ENCODE assay signal across 7 mouse cellular contexts in the genomic region with DNA sequence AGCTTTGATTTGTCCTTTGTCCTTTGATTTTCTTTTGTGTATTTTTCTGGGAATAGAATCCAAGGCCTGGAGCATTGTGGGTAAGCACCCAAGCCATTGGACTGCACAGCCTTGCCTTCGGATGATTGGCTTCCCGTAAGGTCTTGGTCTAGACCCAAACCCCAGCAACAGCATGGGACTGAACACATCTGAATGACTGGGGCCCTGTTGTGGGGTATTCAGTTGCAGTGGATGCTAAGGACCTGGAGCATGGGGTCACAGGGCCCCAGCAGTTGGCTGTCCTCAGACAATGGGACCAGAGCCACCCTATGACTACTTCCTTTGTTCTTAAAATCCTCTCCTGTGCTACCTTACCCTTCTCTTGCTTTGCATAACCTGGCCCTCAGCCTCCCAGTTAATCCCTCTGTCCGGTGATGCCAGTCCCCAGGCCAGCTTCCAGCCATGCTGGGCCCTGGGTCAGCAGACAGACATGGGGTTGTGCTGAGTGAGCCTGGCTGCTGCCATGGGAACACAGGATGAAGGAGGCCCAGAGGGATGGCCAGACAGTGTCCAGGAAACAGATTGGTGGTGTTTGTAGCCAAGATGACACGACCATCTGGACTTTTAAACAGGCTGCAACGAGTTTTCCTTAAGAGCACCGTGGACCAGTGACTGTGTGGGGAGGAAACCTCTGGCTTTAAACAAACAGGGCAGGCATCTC. TPM values are rescaled to one million over a fixed set of nuclear protein-coding genes. Genes with fewer than 3 reads are reported as not detected.
DNase-seq lines count a peak whose midpoint lies in the region; ATAC-seq and TF ChIP-seq lines count a peak whose summit lies in the region.

No protein-coding gene starts in this region.

- peaks cover 53% of the 10 kb centered on the region for H3K36me3 ChIP-seq in embryonic facial prominence, embryonic 13.5 days
- H3K36me3 ChIP-seq in midbrain, embryonic 16.5 days (ENCODE audit: control insufficient read depth, insufficient read depth, low read length) = peaks cover 5% of the 10 kb centered on the region; the same call in 1 of the 2 replicates
- H3K36me3 ChIP-seq in liver, postnatal 0 days (replicated peaks; ENCODE audit: insufficient read depth, low read length) = peaks cover 8% of the 10 kb centered on the region
- peaks cover 8% of the 10 kb centered on the region; the same call in 1 of the 2 replicates for H3K36me3 ChIP-seq in liver, embryonic 11.5 days (ENCODE audit: control insufficient read depth, insufficient read depth, low read length)

- peak; percentile 87 for DNase-seq in cerebellum, adult 9-10 months
- DNase-seq in heart, postnatal 10 days = peak; percentile 73 to 78
- no peak for DNase-seq in left cerebral cortex, adult 8-10 months (ENCODE audit: low spot score in 2 of 2)
- DNase-seq in liver, postnatal 0 days = no peak
- no peak for DNase-seq in liver, embryonic 11.5 days (ENCODE audit: low spot score)

- intact Hi-C loops in heart, postnatal 10 days (cut with DNase I) = no loop called here

- no peaks in the 10 kb centered on the region for H3K9me3 ChIP-seq in embryonic facial prominence, embryonic 13.5 days
- no peaks in the 10 kb centered on the region for H3K9me3 ChIP-seq in midbrain, embryonic 16.5 days (replicated peaks; ENCODE audit: control insufficient read depth, low read length, poor library complexity, severe bottlenecking)
- H3K9me3 ChIP-seq in liver, postnatal 0 days (ENCODE audit: low read length) = no peaks in the 10 kb centered on the region
- H3K9me3 ChIP-seq in liver, embryonic 11.5 days (ENCODE audit: control insufficient read depth, low read length) = no peaks in the 10 kb centered on the region

- no peak overlapping the region for H3K27ac ChIP-seq in embryonic facial prominence, embryonic 13.5 days
- peak overlapping the region; percentile 57; the same call in 1 of the 2 replicates for H3K27ac ChIP-seq in midbrain, embryonic 16.5 days (ENCODE audit: low read length)
- H3K27ac ChIP-seq in liver, postnatal 0 days (ENCODE audit: low read depth) = no peak overlapping the region
- no peak overlapping the region for H3K27ac ChIP-seq in liver, embryonic 11.5 days (ENCODE audit: low read depth, low read length)

- H3K9ac ChIP-seq in embryonic facial prominence, embryonic 13.5 days = 0 out of 2 replicates have a peak overlapping the region, but pooled peaks have one; percentile 36
- 0 out of 2 replicates have a peak overlapping the region, but pooled peaks have one; percentile 14 for H3K9ac ChIP-seq in midbrain, embryonic 16.5 days (ENCODE audit: low read depth, low read length)
- no peak overlapping the region for H3K9ac ChIP-seq in liver, postnatal 0 days (replicated peaks)
- no peak overlapping the region for H3K9ac ChIP-seq in liver, embryonic 11.5 days (ENCODE audit: low read depth, low read length)

- no peak for ATAC-seq in embryonic facial prominence, embryonic 13.5 days (ENCODE audit: insufficient number of reproducible peaks, insufficient read depth, low FRiP score, low TSS enrichment, low read depth)
- ATAC-seq in midbrain, embryonic 16.5 days = peak; percentile 80
- no peak for ATAC-seq in liver, postnatal 0 days
- ATAC-seq in liver, embryonic 11.5 days (replicated peaks; ENCODE audit: low FRiP score) = no peak

- H3K4me1 ChIP-seq in embryonic facial prominence, embryonic 13.5 days = 0 out of 2 replicates have a peak, but pooled peaks cover 3% of the 10 kb centered on the region
- no peaks in the 10 kb centered on the region for H3K4me1 ChIP-seq in midbrain, embryonic 16.5 days (ENCODE audit: control insufficient read depth, insufficient read depth, low read length)
- no peaks in the 10 kb centered on the region; the same call in 1 of the 2 replicates for H3K4me1 ChIP-seq in liver, postnatal 0 days (ENCODE audit: insufficient read depth)
- H3K4me1 ChIP-seq in liver, embryonic 11.5 days (replicated peaks; ENCODE audit: control insufficient read depth, insufficient read depth, low read length) = no peaks in the 10 kb centered on the region

- no peak for TF ChIP-seq CTCF in liver, postnatal 0 days (IDR thresholded peaks at IDR 0.05; ENCODE audit: low read depth)

- no peak for TF ChIP-seq EP300 in liver, postnatal 0 days (IDR thresholded peaks at IDR 0.05; ENCODE audit: low read depth)

- H3K4me3 ChIP-seq in embryonic facial prominence, embryonic 13.5 days = no peak overlapping the region
- H3K4me3 ChIP-seq in midbrain, embryonic 16.5 days (ENCODE audit: low read depth, low read length) = no peak overlapping the region
- no peak overlapping the region for H3K4me3 ChIP-seq in liver, postnatal 0 days (ENCODE audit: low read depth, low read length)
- H3K4me3 ChIP-seq in liver, embryonic 11.5 days (ENCODE audit: low read depth, low read length) = no peak overlapping the region

- WGBS in embryonic facial prominence, embryonic 13.5 days = 52% methylated on average over 6 of the region's 6 CpGs
- WGBS in midbrain, embryonic 16.5 days = 25% methylated on average over 6 of the region's 6 CpGs
- WGBS in liver, postnatal 0 days (ENCODE audit: insufficient replicate concordance) = 77% methylated on average over 6 of the region's 6 CpGs
- 77% methylated on average over 6 of the region's 6 CpGs for WGBS in liver, embryonic 11.5 days

- H3K27me3 ChIP-seq in embryonic facial prominence, embryonic 13.5 days = no peaks in the 10 kb centered on the region
- no peaks in the 10 kb centered on the region for H3K27me3 ChIP-seq in midbrain, embryonic 16.5 days (ENCODE audit: control insufficient read depth, insufficient read depth, low read depth, low read length)
- H3K27me3 ChIP-seq in liver, postnatal 0 days (ENCODE audit: insufficient read depth, low read length) = no peaks in the 10 kb centered on the region
- H3K27me3 ChIP-seq in liver, embryonic 11.5 days (replicated peaks; ENCODE audit: control insufficient read depth, insufficient read depth, low read length) = no peaks in the 10 kb centered on the region

- no peak overlapping the region for H3K4me2 ChIP-seq in embryonic facial prominence, embryonic 13.5 days
- no peak overlapping the region for H3K4me2 ChIP-seq in midbrain, embryonic 16.5 days (ENCODE audit: low read length)
- H3K4me2 ChIP-seq in liver, postnatal 0 days (ENCODE audit: low read depth, low read length) = no peak overlapping the region
- H3K4me2 ChIP-seq in liver, embryonic 11.5 days = no peak overlapping the region

RNA-seq across cellular contexts. Expression of a gene that starts 11.7 kb away (rescaled TPM):
- polyA plus RNA-seq in embryonic facial prominence, embryonic 13.5 days (2015; fragmentation: Nextera tagmentation; extraction: Ambion mirVana) = 57.1 and 66.0 TPM in 2 replicates
- total RNA-seq in heart, postnatal 10 days (2021) = 10 to 100 TPM; 39.6 to 41.5 TPM
- polyA plus RNA-seq in midbrain, embryonic 16.5 days (2015; fragmentation: Nextera tagmentation; extraction: Ambion mirVana) = 52.3 and 56.8 TPM in 2 replicates
- 10 to 100 TPM; 38.6 to 41.1 (median 39.6) TPM for total RNA-seq in left cerebral cortex, adult 8-10 months (2022)
- polyA plus RNA-seq in liver, postnatal 0 days (2015; fragmentation: Nextera tagmentation; extraction: Ambion mirVana) = 21.5 and 22.1 TPM in 2 replicates
- 60.3 and 67.7 TPM in 2 replicates for polyA plus RNA-seq in liver, embryonic 11.5 days (2014; fragmentation: Nextera tagmentation; extraction: Ambion mirVana)

RNA-seq across cellular contexts. Expression of a gene that starts 11.7 kb away (rescaled TPM):
- polyA plus RNA-seq in embryonic facial prominence, embryonic 13.5 days (2015; fragmentation: Nextera tagmentation; extraction: Ambion mirVana) = 64.5 and 67.3 TPM in 2 replicates
- total RNA-seq in heart, postnatal 10 days (2021) = 10 to 100 TPM; 29.1 to 32.7 TPM
- 70.4 and 71.8 TPM in 2 replicates for polyA plus RNA-seq in midbrain, embryonic 16.5 days (2015; fragmentation: Nextera tagmentation; extraction: Ambion mirVana)
- 10 to 100 TPM; 59.0 to 65.9 (median 59.6) TPM for total RNA-seq in left cerebral cortex, adult 8-10 months (2022)
- 16.7 TPM in 2 replicates for polyA plus RNA-seq in liver, postnatal 0 days (2015; fragmentation: Nextera tagmentation; extraction: Ambion mirVana)
- 41.0 and 44.7 TPM in 2 replicates for polyA plus RNA-seq in liver, embryonic 11.5 days (2014; fragmentation: Nextera tagmentation; extraction: Ambion mirVana)

RNA-seq across cellular contexts. Expression of a gene that starts 33.9 kb away (rescaled TPM):
- 113 and 122 TPM in 2 replicates for polyA plus RNA-seq in embryonic facial prominence, embryonic 13.5 days (2015; fragmentation: Nextera tagmentation; extraction: Ambion mirVana)
- 100 to 1,000 TPM; 151 to 166 TPM for total RNA-seq in heart, postnatal 10 days (2021)
- polyA plus RNA-seq in midbrain, embryonic 16.5 days (2015; fragmentation: Nextera tagmentation; extraction: Ambion mirVana) = 665 and 671 TPM in 2 replicates
- 100 to 1,000 TPM; 689 to 762 (median 731) TPM for total RNA-seq in left cerebral cortex, adult 8-10 months (2022)
- polyA plus RNA-seq in liver, postnatal 0 days (2015; fragmentation: Nextera tagmentation; extraction: Ambion mirVana) = 9.6 and 10.7 TPM in 2 replicates
- 56.8 and 59.3 TPM in 2 replicates for polyA plus RNA-seq in liver, embryonic 11.5 days (2014; fragmentation: Nextera tagmentation; extraction: Ambion mirVana)

RNA-seq across cellular contexts. Expression of a gene that starts 46.9 kb away (rescaled TPM):
- polyA plus RNA-seq in embryonic facial prominence, embryonic 13.5 days (2015; fragmentation: Nextera tagmentation; extraction: Ambion mirVana) = 12.5 and 13.7 TPM in 2 replicates
- total RNA-seq in heart, postnatal 10 days (2021) = 1 to 10 TPM; 6.4 to 8.3 TPM
- polyA plus RNA-seq in midbrain, embryonic 16.5 days (2015; fragmentation: Nextera tagmentation; extraction: Ambion mirVana) = 9.8 and 10.4 TPM in 2 replicates
- 10 to 100 TPM; 18.6 to 22.6 (median 20.8) TPM for total RNA-seq in left cerebral cortex, adult 8-10 months (2022)
- 4.3 and 5.7 TPM in 2 replicates for polyA plus RNA-seq in liver, postnatal 0 days (2015; fragmentation: Nextera tagmentation; extraction: Ambion mirVana)
- polyA plus RNA-seq in liver, embryonic 11.5 days (2014; fragmentation: Nextera tagmentation; extraction: Ambion mirVana) = 16.8 and 21.0 TPM in 2 replicates

RNA-seq across cellular contexts. Expression of a gene that starts 52.6 kb away (rescaled TPM):
- 118 and 135 TPM in 2 replicates for polyA plus RNA-seq in embryonic facial prominence, embryonic 13.5 days (2015; fragmentation: Nextera tagmentation; extraction: Ambion mirVana)
- total RNA-seq in heart, postnatal 10 days (2021) = 100 to 1,000 TPM; 127 to 140 TPM
- polyA plus RNA-seq in midbrain, embryonic 16.5 days (2015; fragmentation: Nextera tagmentation; extraction: Ambion mirVana) = 1,397 and 1,482 TPM in 2 replicates
- total RNA-seq in left cerebral cortex, adult 8-10 months (2022) = 1,000 to 10,000 TPM; 1,860 to 1,987 (median 1,908) TPM
- polyA plus RNA-seq in liver, postnatal 0 days (2015; fragmentation: Nextera tagmentation; extraction: Ambion mirVana) = 28.1 and 32.7 TPM in 2 replicates
- polyA plus RNA-seq in liver, embryonic 11.5 days (2014; fragmentation: Nextera tagmentation; extraction: Ambion mirVana) = 91.3 and 94.1 TPM in 2 replicates

Comparison
In these comparisons a context has a peak if more than half of its experiments do, and no peak if none do; other contexts are left out.
1. DNase-seq: peak in cerebellum, adult 9-10 months (single experiment) and heart, postnatal 10 days (2 of 2); none in left cerebral cortex, adult 8-10 months (0 of 2), liver, postnatal 0 days (single experiment) and liver, embryonic 11.5 days (single experiment).
2. H3K9ac ChIP-seq: peak in embryonic facial prominence, embryonic 13.5 days (single experiment) and midbrain, embryonic 16.5 days (single experiment); none in liver, postnatal 0 days (single experiment) and liver, embryonic 11.5 days (single experiment).